Mouse (Mus musculus): Measurements from ENCODE around the gene Zbtb9. TPM values are rescaled to one million over a fixed set of nuclear protein-coding genes. Genes with fewer than 3 reads are reported as not detected.

Zbtb9 gene
- polyA plus RNA-seq, 1 experiment from 2014 or later: 6.3 TPM

Small RNA genes within 50 kb of the gene (microRNA-seq; reads per million reads assigned to microRNA genes)
- gene Mir3083 (not detected), gene Mir6968 (1.8 reads per million)

Other genes with a start within 250 kb of the Zbtb9 start
- gene Bnip1, start 192.1 kb upstream of the Zbtb9 start, polyA plus RNA-seq (2015; fragmentation: Nextera tagmentation; extraction: Ambion mirVana): 26.9 and 28.6 TPM in 2 replicates
- gene Nkx2-5, start 128.2 kb upstream of the Zbtb9 start, polyA plus RNA-seq (2015; fragmentation: Nextera tagmentation; extraction: Ambion mirVana): 0.90 TPM in 1 of 2 replicates, not detected in the other
- gene Kifc5b, start 56.1 kb upstream of the Zbtb9 start, polyA plus RNA-seq (2015; fragmentation: Nextera tagmentation; extraction: Ambion mirVana): 4.7 and 5.2 TPM in 2 replicates
- gene Phf1, start 40.1 kb upstream of the Zbtb9 start, polyA plus RNA-seq (2015; fragmentation: Nextera tagmentation; extraction: Ambion mirVana): 1.4 and 1.6 TPM in 2 replicates
- gene Cuta, start 33.6 kb upstream of the Zbtb9 start, polyA plus RNA-seq (2015; fragmentation: Nextera tagmentation; extraction: Ambion mirVana): 111 and 118 TPM in 2 replicates
- gene Syngap1, start 31.9 kb upstream of the Zbtb9 start, polyA plus RNA-seq (2015; fragmentation: Nextera tagmentation; extraction: Ambion mirVana): 0.25 and 0.44 TPM in 2 replicates
- 2.4 and 3.0 TPM in 2 replicates for gene Bak1, start 55.8 kb downstream of the Zbtb9 start, polyA plus RNA-seq (2015; fragmentation: Nextera tagmentation; extraction: Ambion mirVana)
- gene Itpr3, start 84.1 kb downstream of the Zbtb9 start, polyA plus RNA-seq (2015; fragmentation: Nextera tagmentation; extraction: Ambion mirVana): 0.48 and 0.56 TPM in 2 replicates
- gene Uqcc2, start 160.7 kb downstream of the Zbtb9 start, polyA plus RNA-seq (2015; fragmentation: Nextera tagmentation; extraction: Ambion mirVana): 211 and 216 TPM in 2 replicates
- gene Ip6k3, start 194.6 kb downstream of the Zbtb9 start, polyA plus RNA-seq (2015; fragmentation: Nextera tagmentation; extraction: Ambion mirVana): 0.06 TPM in 1 of 2 replicates, not detected in the other
- gene Lemd2, start 231.3 kb downstream of the Zbtb9 start, polyA plus RNA-seq (2015; fragmentation: Nextera tagmentation; extraction: Ambion mirVana): 3.0 and 4.6 TPM in 2 replicates

All from liver, embryonic 13.5 days (tissue).